Mouse (Mus musculus) lung, postnatal 14 days (tissue): ENCODE results near the gene Unc93b1.

ENCODE experiments used
- DNase-seq: peaks from one replicate; pipeline ENCODE4 v3.0.0; 2021

Gene Unc93b1

GRCm38 (mm10) chr19:3935032-3935895, at the start of gene Unc93b1:
Gene Unc93b1 (plus strand): TSS chr19:3935186.
- DNase-seq: peak; percentile 76

- DNase-seq: no peak
These were observed 45.9 kb upstream of the Unc93b1 start for GRCm38 (mm10) chr19:3889096-3889495.

GRCm38 (mm10) chr19:3890181-3890580, 44.8 kb upstream of the Unc93b1 start:
- peak; percentile 51 for DNase-seq

GRCm38 (mm10) chr19:3893545-3894116, 41.4 kb upstream of the Unc93b1 start:
- DNase-seq: no peak

- DNase-seq: no peak
These were observed 40.7 kb upstream of the Unc93b1 start for GRCm38 (mm10) chr19:3894294-3894693.

GRCm38 (mm10) chr19:3895171-3895631, 39.8 kb upstream of the Unc93b1 start:
- DNase-seq: no peak

GRCm38 (mm10) chr19:3896208-3896607, 38.8 kb upstream of the Unc93b1 start:
- no peak for DNase-seq

GRCm38 (mm10) chr19:3897557-3897956, 37.4 kb upstream of the Unc93b1 start:
- DNase-seq: no peak

GRCm38 (mm10) chr19:3898952-3899351, 36.0 kb upstream of the Unc93b1 start:
- DNase-seq: no peak

GRCm38 (mm10) chr19:3899618-3900017, 35.4 kb upstream of the Unc93b1 start:
- DNase-seq: no peak

GRCm38 (mm10) chr19:3902966-3903365, 32.0 kb upstream of the Unc93b1 start:
- DNase-seq: no peak

GRCm38 (mm10) chr19:3903648-3904362, 31.2 kb upstream of the Unc93b1 start:
- no peak for DNase-seq

- DNase-seq: no peak
These were observed 30.7 kb upstream of the Unc93b1 start for GRCm38 (mm10) chr19:3904363-3904675.

GRCm38 (mm10) chr19:3905261-3905969, 29.6 kb upstream of the Unc93b1 start:
- peak; percentile 61 for DNase-seq

- DNase-seq: no peak
These were observed 28.7 kb upstream of the Unc93b1 start for GRCm38 (mm10) chr19:3906326-3906725.

GRCm38 (mm10) chr19:3906795-3907786, 27.9 kb upstream of the Unc93b1 start, which contains the start of gene Tcirg1:
Gene Tcirg1 (minus strand): TSS chr19:3907133.
- DNase-seq: peak; percentile 82

- DNase-seq: no peak
These were observed 26.9 kb upstream of the Unc93b1 start for GRCm38 (mm10) chr19:3907876-3908660.

GRCm38 (mm10) chr19:3910206-3910605, 24.8 kb upstream of the Unc93b1 start:
- no peak for DNase-seq

- peak; percentile 88 for DNase-seq
These were observed 22.4 kb upstream of the Unc93b1 start, which contains the start of gene Ndufs8 for GRCm38 (mm10) chr19:3912337-3913204. Gene Ndufs8 (minus strand): TSS chr19:3912774.

- DNase-seq: no peak
These were observed 21.3 kb upstream of the Unc93b1 start for GRCm38 (mm10) chr19:3913692-3914091.
